Mouse (Mus musculus) liver, postnatal 0 days (tissue): Measurements from ENCODE around the gene Tpst1.

Experiments
- CTCF ChIP-seq: sonication (generic); IDR thresholded peaks from 2 replicates; pipeline ENCODE4 v1.5.1; 2016; ENCODE audit warnings: antibody characterized with exemption, low read depth
- EP300 ChIP-seq: IDR thresholded peaks from 2 replicates; pipeline ENCODE4 v1.6.1; 2016; ENCODE audit warnings: antibody characterized with exemption, low read depth, mild to moderate bottlenecking

DNA sequence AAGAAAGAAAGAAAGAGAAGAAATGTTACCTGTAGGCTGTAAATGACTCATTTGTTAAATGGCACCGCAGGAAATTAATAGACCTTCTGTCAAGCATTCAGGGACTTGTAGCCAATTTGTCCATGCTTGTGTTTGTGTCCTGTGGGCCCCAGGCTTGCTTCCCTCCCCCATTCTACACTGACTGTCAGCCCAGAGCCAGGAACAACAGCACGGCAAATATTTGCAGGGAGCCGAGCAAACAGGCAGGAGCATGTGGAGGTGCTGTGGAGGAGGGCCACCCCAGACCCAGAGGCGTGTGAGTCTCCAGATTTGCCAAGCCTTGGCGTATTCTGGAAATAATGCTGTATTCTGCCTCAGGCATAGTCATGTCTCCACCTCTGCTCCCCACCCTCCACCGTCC, 1.4 kb downstream of the Tpst1 start:
- TF ChIP-seq CTCF, result no peak
- no peak for TF ChIP-seq EP300
